Mouse (Mus musculus) hindbrain, embryonic 16.5 days (tissue): ENCODE data around the gene Rpl37a. TPM values are rescaled to one million over a fixed set of nuclear protein-coding genes. Genes with fewer than 3 reads are reported as not detected.

Experiments
- ATAC-seq: fragments of 200-750 bp; cut with Nextera tagmentation; 2 replicates; pipeline ENCODE4 v1.8.0; 2017; ENCODE audit warnings: moderate TSS enrichment, moderate library complexity
- H3K27ac ChIP-seq: fragments of 300-500 bp; sonication (generic); 2 replicates; pipeline ENCODE4 v1.5.1; 2014; ENCODE audit warnings: low read depth, mild to moderate bottlenecking, control low read depth, low read length, moderate library complexity
- H3K27me3 ChIP-seq: fragments of 300-500 bp; sonication (generic); replicated peaks from 2 replicates; pipeline ENCODE4 v1.6.1; 2014; ENCODE audit warnings: low read length; ENCODE audit not compliant: control insufficient read depth, insufficient read depth
- H3K36me3 ChIP-seq: fragments of 300-500 bp; sonication (generic); 2 replicates; pipeline ENCODE4 v1.6.1; 2014; ENCODE audit warnings: mild to moderate bottlenecking, low read length, moderate library complexity, mixed read lengths; ENCODE audit not compliant: control insufficient read depth, insufficient read depth
- H3K4me1 ChIP-seq: fragments of 300-500 bp; sonication (generic); 2 replicates; pipeline ENCODE4 v1.6.1; 2014; ENCODE audit warnings: low read depth, low read length; ENCODE audit not compliant: control insufficient read depth, insufficient read depth
- H3K4me2 ChIP-seq: fragments of 300-500 bp; sonication (generic); 2 replicates; pipeline ENCODE4 v1.6.1; 2014; ENCODE audit warnings: mild to moderate bottlenecking, low read length, control low read depth, moderate library complexity
- H3K4me3 ChIP-seq: fragments of 300-500 bp; sonication (generic); 2 replicates; pipeline ENCODE4 v1.5.1; 2014; ENCODE audit warnings: mild to moderate bottlenecking, low read length, control low read depth, moderate library complexity
- H3K9ac ChIP-seq: fragments of 300-500 bp; sonication (generic); 2 replicates; pipeline ENCODE4 v1.6.1; 2014; ENCODE audit warnings: low read depth, mild to moderate bottlenecking, control low read depth, low read length, moderate library complexity
- H3K9me3 ChIP-seq: fragments of 300-500 bp; sonication (generic); 2 replicates; pipeline ENCODE4 v1.6.1; 2014; ENCODE audit warnings: mild to moderate bottlenecking, low read length, moderate library complexity; ENCODE audit not compliant: control insufficient read depth
- WGBS: fragments of 180-500 bp; shearing (Covaris S2); extraction: QIAGEN DNeasy Blood & Tissue Kit; methylation state at CpG from one replicate; pipeline ENCODE4 v1.1.7; 2014; 5-methylcytosine and 5-hydroxymethylcytosine counted together
- polyA plus RNA-seq: library from polyadenylated mRNA; unstranded; fragments of >200 nt; fragmentation: Nextera tagmentation; extraction: Ambion mirVana; gene quantifications from 2 replicates; pipeline ENCODE4 v1.2.1, GENCODE M21; 2015

Rpl37a gene
- polyA plus RNA-seq, 1 experiment from 2014 or later = 753 TPM

GRCm38 (mm10) chr1:72728781-72729180, 17.7 kb downstream of the Rpl37a start:
- H3K27ac ChIP-seq = no peak overlapping the region
- no peaks in the 10 kb centered on the region for H3K27me3 ChIP-seq
- ATAC-seq = no peak
- no peak overlapping the region for H3K4me2 ChIP-seq
- no peaks in the 10 kb centered on the region for H3K36me3 ChIP-seq
- H3K9ac ChIP-seq = no peak overlapping the region
- no peak overlapping the region for H3K4me3 ChIP-seq
- 86% methylated on average over 4 of the region's 4 CpGs for WGBS
- H3K9me3 ChIP-seq = no peaks in the 10 kb centered on the region
- H3K4me1 ChIP-seq = no peaks in the 10 kb centered on the region

DNA sequence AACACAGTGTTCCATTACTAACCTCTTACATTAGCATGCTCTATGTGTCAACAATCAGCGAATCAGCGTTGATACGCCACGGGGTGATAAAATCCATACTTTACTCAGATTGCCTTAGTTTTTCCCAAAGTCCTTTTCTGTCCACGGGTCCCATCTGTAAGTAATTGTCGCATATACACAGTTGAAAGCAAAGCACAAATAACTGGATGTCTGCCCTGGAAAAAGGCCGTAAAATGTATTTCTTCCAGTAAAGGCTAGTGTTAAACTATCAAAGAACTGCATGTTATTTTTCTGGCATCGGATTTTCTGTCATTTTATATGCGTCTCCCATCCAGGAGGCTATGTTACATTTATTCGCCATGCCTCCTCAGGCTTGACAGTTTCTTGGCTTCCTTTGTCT, 19.0 kb downstream of the Rpl37a start:
- no peak overlapping the region for H3K4me3 ChIP-seq
- no peaks in the 10 kb centered on the region for H3K27me3 ChIP-seq
- no peak overlapping the region for H3K27ac ChIP-seq
- H3K4me2 ChIP-seq = no peak overlapping the region
- H3K9me3 ChIP-seq = no peaks in the 10 kb centered on the region
- H3K4me1 ChIP-seq = no peaks in the 10 kb centered on the region
- H3K36me3 ChIP-seq = no peaks in the 10 kb centered on the region
- no peak overlapping the region for H3K9ac ChIP-seq
- 66% methylated on average over 10 of the region's 10 CpGs for WGBS
- ATAC-seq = no peak

GRCm38 (mm10) chr1:72733191-72733691, 22.2 kb downstream of the Rpl37a start:
- 86% methylated on average over 9 of the region's 9 CpGs for WGBS
- H3K27me3 ChIP-seq = no peaks in the 10 kb centered on the region
- H3K9ac ChIP-seq = no peak overlapping the region
- H3K4me1 ChIP-seq = peaks cover 4% of the 10 kb centered on the region
- no peak; the same call in 1 of the 2 replicates for ATAC-seq
- H3K4me2 ChIP-seq = no peak overlapping the region
- H3K36me3 ChIP-seq = no peaks in the 10 kb centered on the region
- H3K9me3 ChIP-seq = no peaks in the 10 kb centered on the region
- no peak overlapping the region for H3K27ac ChIP-seq
- H3K4me3 ChIP-seq = no peak overlapping the region

DNA sequence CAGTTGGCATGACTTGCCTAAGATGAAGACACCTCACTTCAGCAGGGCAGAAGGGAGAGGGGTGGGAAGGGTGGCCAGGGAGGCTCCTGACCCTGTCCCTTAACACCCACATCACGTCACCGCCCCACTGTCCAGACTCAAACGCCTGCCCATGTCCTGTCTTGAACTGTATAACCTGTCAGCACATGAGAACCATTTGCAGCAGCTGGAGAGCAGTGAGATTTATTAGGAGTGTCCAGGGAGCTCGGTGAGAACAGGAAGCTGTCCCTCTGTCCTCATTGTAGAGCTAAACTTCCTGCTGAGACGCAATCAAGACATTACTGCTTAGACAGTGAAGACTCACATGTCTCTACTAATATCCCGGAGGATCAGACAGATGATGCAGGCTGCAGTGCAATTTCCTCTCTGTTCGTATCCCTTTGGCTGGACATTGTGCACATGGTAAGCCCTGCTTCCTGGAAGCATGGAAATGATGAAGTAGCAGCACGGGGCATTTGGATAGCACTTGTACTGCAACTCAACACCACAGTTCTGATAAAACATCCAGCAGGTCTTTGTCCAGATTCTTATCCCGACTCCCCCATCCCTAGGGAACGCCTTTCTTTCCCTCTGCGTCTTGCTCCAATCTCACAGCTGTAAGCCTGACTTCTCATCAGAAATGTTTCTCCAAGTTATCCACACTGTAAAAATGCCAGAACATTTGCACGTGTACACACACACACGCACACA, 25.5 kb downstream of the Rpl37a start:
- H3K36me3 ChIP-seq = no peaks in the 10 kb centered on the region
- ATAC-seq = no peak
- peaks cover 17% of the 10 kb centered on the region for H3K4me1 ChIP-seq
- H3K4me3 ChIP-seq = no peak overlapping the region
- H3K4me2 ChIP-seq = no peak overlapping the region
- WGBS = 61% methylated on average over 13 of the region's 13 CpGs
- H3K27me3 ChIP-seq = no peaks in the 10 kb centered on the region
- no peak overlapping the region for H3K9ac ChIP-seq
- no peaks in the 10 kb centered on the region for H3K9me3 ChIP-seq
- no peak overlapping the region for H3K27ac ChIP-seq

- Histone ChIP-seq H3K4me2 (no peak overlapping the region), H3K27me3 (no peaks in the 10 kb centered on the region), H3K4me1 (peaks cover 17% of the 10 kb centered on the region), H3K9me3 (no peaks in the 10 kb centered on the region), H3K27ac (peak overlapping the region; percentile 75), H3K4me3 (no peak overlapping the region), H3K9ac (peak overlapping the region; percentile 27; the same call in 1 of the 2 replicates), H3K36me3 (no peaks in the 10 kb centered on the region)
- 47% methylated on average over 15 of the region's 15 CpGs for WGBS
- ATAC-seq = peak; percentile 76; the same call in 1 of the 2 replicates
Observed at GRCm38 (mm10) chr1:72738946-72739680, 28.0 kb downstream of the Rpl37a start.

GRCm38 (mm10) chr1:72739681-72740063, 28.6 kb downstream of the Rpl37a start:
- H3K9ac ChIP-seq = no peak overlapping the region
- WGBS = 28% methylated on average over 10 of the region's 10 CpGs

DNA sequence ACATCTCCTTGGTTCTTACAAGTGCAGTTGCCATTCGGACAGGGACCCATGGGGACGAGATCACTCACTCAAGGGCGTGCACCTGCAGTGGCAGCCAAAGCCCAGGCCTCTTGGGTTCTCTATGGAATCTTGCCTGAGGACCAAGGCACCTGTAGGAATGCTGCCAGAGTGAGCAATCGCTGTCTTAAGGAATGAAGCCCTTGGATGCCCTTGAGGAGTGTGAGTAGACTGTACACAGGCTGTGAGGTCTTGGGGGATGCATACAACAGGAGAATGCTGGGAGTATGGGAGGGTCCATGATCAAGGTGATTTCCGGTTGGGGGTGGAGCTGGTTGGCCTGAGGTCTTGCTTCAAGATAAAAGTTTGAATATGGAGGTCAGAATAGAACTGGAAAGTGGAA, 30.3 kb downstream of the Rpl37a start:
- Histone ChIP-seq H3K36me3 (no peaks in the 10 kb centered on the region), H3K27ac (no peak overlapping the region), H3K4me2 (no peak overlapping the region), H3K9ac (no peak overlapping the region), H3K9me3 (no peaks in the 10 kb centered on the region), H3K4me3 (no peak overlapping the region), H3K4me1 (peaks cover 17% of the 10 kb centered on the region), H3K27me3 (no peaks in the 10 kb centered on the region)
- no peak for ATAC-seq
- WGBS = 86% methylated on average over 5 of the region's 5 CpGs

More at GRCm38 (mm10) chr1:72739681-72740063, 28.6 kb downstream of the Rpl37a start:
- H3K9me3 ChIP-seq = no peaks in the 10 kb centered on the region
- H3K4me3 ChIP-seq = no peak overlapping the region
- peak overlapping the region; percentile 75 for H3K27ac ChIP-seq
- H3K27me3 ChIP-seq = no peaks in the 10 kb centered on the region
- ATAC-seq = peak; percentile 92
- H3K4me2 ChIP-seq = no peak overlapping the region
- H3K4me1 ChIP-seq = peaks cover 17% of the 10 kb centered on the region
- no peaks in the 10 kb centered on the region for H3K36me3 ChIP-seq

GRCm38 (mm10) chr1:72744816-72745506, 33.9 kb downstream of the Rpl37a start:
- Histone ChIP-seq H3K4me2 (no peak overlapping the region), H3K27ac (no peak overlapping the region), H3K4me1 (no peaks in the 10 kb centered on the region; the same call in 1 of the 2 replicates), H3K36me3 (no peaks in the 10 kb centered on the region), H3K4me3 (no peak overlapping the region), H3K27me3 (no peaks in the 10 kb centered on the region), H3K9me3 (no peaks in the 10 kb centered on the region), H3K9ac (no peak overlapping the region)
- no peak for ATAC-seq
- 85% methylated on average over 8 of the region's 8 CpGs for WGBS

DNA sequence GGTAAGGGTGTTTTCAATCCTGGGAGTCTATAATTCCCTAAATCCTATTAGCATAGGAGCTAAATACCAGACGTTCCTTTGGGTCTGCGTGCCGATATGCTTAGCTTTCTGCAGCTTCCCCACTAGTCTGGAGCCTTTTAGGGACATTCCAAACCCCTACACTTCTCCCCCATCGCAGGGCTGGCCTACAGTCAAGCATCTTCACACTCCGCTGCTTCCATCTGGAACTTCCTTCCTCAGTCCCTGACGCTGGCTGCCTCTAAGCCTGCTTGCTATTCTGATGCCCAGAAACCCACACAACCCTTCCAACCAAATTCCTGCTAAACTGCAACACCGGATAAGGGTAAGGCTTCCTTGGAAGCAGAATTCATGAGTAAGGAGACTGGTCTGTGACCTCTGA, 35.3 kb downstream of the Rpl37a start:
- H3K9me3 ChIP-seq = no peaks in the 10 kb centered on the region
- 62% methylated on average over 7 of the region's 7 CpGs for WGBS
- H3K27me3 ChIP-seq = no peaks in the 10 kb centered on the region
- H3K4me2 ChIP-seq = no peak overlapping the region
- H3K4me3 ChIP-seq = no peak overlapping the region
- peak; percentile 79 for ATAC-seq
- H3K27ac ChIP-seq = peak overlapping the region; percentile 14; the same call in 1 of the 2 replicates
- H3K9ac ChIP-seq = no peak overlapping the region
- H3K4me1 ChIP-seq = no peaks in the 10 kb centered on the region
- H3K36me3 ChIP-seq = no peaks in the 10 kb centered on the region
